Mouse (Mus musculus) small intestine, adult 2 months (tissue): ENCODE data around the gene Olfr975.

Experiments used
- CTCF ChIP-seq: fragments of 200-500 bp; IDR thresholded peaks from 2 replicates; pipeline ENCODE4 v1.5.1; 2012; ENCODE audit warnings: low read depth, mild to moderate bottlenecking, control low read depth, inconsistent platforms, low read length, moderate library complexity, mixed read lengths; ENCODE audit not compliant: insufficient replicate concordance, insufficient read length; ENCODE audit errors: extremely low read depth
- POLR2A ChIP-seq: fragments of 200-500 bp; IDR thresholded peaks from 2 replicates; pipeline ENCODE4 v1.6.1; 2012; ENCODE audit warnings: low read depth, mild to moderate bottlenecking, control low read depth, inconsistent platforms, low read length, moderate library complexity

GRCm38 (mm10) chr9:39937201-39937600 lies 14.6 kb downstream of the Olfr975 start, which contains the start of gene Olfr974:
- TF ChIP-seq CTCF (no peak), POLR2A (no peak)
